Mouse (Mus musculus): ENCODE data around the gene Hhipl2.

DNA sequence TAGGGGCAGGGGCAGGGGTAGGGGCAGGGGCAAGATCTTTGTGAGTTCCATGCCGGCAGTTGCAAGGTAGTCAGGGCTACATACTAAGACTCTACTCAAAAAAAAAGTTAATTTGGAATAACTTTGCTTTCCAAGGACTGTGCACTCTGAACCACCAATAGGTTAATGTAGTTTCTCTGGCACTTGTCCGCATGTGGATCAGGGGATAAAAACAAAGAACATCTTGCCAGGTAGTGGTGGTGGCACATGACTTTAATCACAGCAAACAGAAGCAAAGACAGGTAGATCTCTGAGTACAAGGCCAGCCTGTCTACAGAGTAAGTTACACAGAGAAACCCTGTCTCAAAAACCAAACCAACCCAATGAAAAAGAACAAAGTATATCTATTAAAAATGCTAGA is 35.4 kb upstream of the Hhipl2 start:
- TF ChIP-seq FLI1 (IDR thresholded peaks at IDR 0.05; ENCODE audit: low read length): no peak
- no peak for TF ChIP-seq GATA1 (IDR thresholded peaks at IDR 0.05; ENCODE audit: borderline replicate concordance, low read length)
